Mouse (Mus musculus) hindbrain, postnatal 0 days (tissue): ENCODE measurements around the gene Pim1. TPM values are rescaled to one million over a fixed set of nuclear protein-coding genes. Genes with fewer than 3 reads are reported as not detected.

Experiments
- ATAC-seq: fragments of 200-750 bp; cut with Nextera tagmentation; 2 replicates; pipeline ENCODE4 v1.8.0; 2017; ENCODE audit warnings: mild to moderate bottlenecking, moderate TSS enrichment, moderate library complexity
- DNase-seq: peaks from one replicate; pipeline ENCODE4 v3.0.0-alpha.2; 2015; ENCODE audit warnings: low spot score
- H3K27ac ChIP-seq: fragments of 300-500 bp; sonication (generic); 2 replicates; pipeline ENCODE4 v1.5.1; 2014; ENCODE audit warnings: mild to moderate bottlenecking
- H3K27me3 ChIP-seq: fragments of 300-500 bp; sonication (generic); 2 replicates; pipeline ENCODE4 v1.6.1; 2014; ENCODE audit warnings: low read length, mixed read lengths; ENCODE audit not compliant: insufficient read depth
- H3K36me3 ChIP-seq: fragments of 300-500 bp; sonication (generic); 2 replicates; pipeline ENCODE4 v1.6.1; 2014; ENCODE audit warnings: low read length, mixed read lengths; ENCODE audit not compliant: insufficient read depth
- H3K4me1 ChIP-seq: fragments of 300-500 bp; sonication (generic); 2 replicates; pipeline ENCODE4 v1.6.1; 2014; ENCODE audit warnings: antibody characterized with exemption, low read length, mixed read lengths; ENCODE audit not compliant: insufficient read depth
- H3K4me2 ChIP-seq: fragments of 300-500 bp; sonication (generic); 2 replicates; pipeline ENCODE4 v1.6.1; 2014; ENCODE audit warnings: low read depth, mild to moderate bottlenecking, low read length, moderate library complexity, mixed read lengths
- H3K4me3 ChIP-seq: fragments of 300-500 bp; sonication (generic); 2 replicates; pipeline ENCODE4 v1.5.1; 2014; ENCODE audit warnings: low read length
- H3K9ac ChIP-seq: fragments of 300-500 bp; sonication (generic); replicated peaks from 2 replicates; pipeline ENCODE4 v1.6.1; 2014; ENCODE audit warnings: mild to moderate bottlenecking, low read length, moderate library complexity, mixed read lengths
- H3K9me3 ChIP-seq: fragments of 300-500 bp; sonication (generic); 2 replicates; pipeline ENCODE4 v1.6.1; 2016; ENCODE audit warnings: low read length, mixed read lengths
- CTCF ChIP-seq: IDR thresholded peaks from 2 replicates; pipeline ENCODE4 v1.5.1; 2016; ENCODE audit warnings: antibody characterized with exemption, control low read depth, low read depth
- WGBS: fragments of 180-500 bp; shearing (Covaris S2); extraction: QIAGEN DNeasy Blood & Tissue Kit; methylation state at CpG from one replicate; pipeline ENCODE4 v1.1.7; 2014; 5-methylcytosine and 5-hydroxymethylcytosine counted together
- polyA plus RNA-seq: library from polyadenylated mRNA; unstranded; fragments of >200 nt; fragmentation: Nextera tagmentation; extraction: Ambion mirVana; gene quantifications from 2 replicates; pipeline ENCODE4 v1.2.1, GENCODE M21; 2015
- total RNA-seq: library from RNA; depleted of rRNA; stranded (reverse); fragments of >200 nt; gene quantifications from 2 replicates; pipeline ENCODE4 v1.2.3, GENCODE M21; 2014

The Pim1 gene
- total and polyA plus RNA-seq, 2 experiments from 2014 or later: 16.8 to 18.9 TPM

DNA sequence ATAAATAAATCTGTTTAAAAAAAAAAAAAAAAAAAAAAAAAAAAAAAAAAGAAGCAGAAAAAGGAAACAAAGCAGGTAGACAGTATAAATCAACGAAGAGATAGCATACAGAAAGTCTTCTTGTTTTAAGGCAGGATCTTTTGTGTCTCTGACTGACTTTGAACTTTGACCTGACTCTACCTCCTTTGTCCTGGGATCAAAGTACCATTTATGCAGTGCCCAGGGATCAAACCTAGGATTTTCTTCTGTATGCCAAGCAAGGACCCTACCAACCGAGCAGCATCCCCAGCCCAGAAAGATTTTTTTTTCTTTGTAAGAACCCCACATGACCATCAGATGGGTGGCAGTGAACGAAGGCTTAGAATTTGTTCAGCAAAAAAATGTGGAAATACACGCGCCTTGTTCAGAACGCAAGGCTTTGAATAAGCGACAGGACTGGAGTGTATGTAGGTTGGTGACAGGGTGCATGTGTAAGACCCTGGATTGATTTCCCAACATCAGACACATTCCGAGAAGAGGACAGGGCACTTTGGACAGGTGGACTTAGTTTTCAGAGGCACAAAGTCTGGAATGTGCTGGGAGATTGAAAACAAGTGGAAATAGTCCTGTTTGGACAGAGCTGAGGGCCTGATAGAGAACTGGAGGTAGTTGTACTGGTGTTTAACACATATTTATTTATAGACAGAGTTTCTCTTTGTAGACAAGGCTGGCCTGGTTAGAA, 2.1 kb upstream of the Pim1 start:
- Histone ChIP-seq H3K27ac (no peak overlapping the region), H3K27me3 (no peaks in the 10 kb centered on the region), H3K4me1 (peaks cover 3% of the 10 kb centered on the region; the same call in 1 of the 2 replicates), H3K4me3 (no peak overlapping the region), H3K9ac (no peak overlapping the region), H3K4me2 (no peak overlapping the region), H3K36me3 (no peaks in the 10 kb centered on the region), H3K9me3 (no peaks in the 10 kb centered on the region)
- WGBS: 83% methylated on average over 8 of the region's 8 CpGs
- DNase-seq (no peak), ATAC-seq (no peak)
- TF ChIP-seq CTCF: no peak

GRCm38 (mm10) chr17:29488978-29489970, 1.3 kb upstream of the Pim1 start:
- ATAC-seq: no peak
- H3K4me2 ChIP-seq: peak overlapping the region; percentile 84
- no peak for TF ChIP-seq CTCF

DNA sequence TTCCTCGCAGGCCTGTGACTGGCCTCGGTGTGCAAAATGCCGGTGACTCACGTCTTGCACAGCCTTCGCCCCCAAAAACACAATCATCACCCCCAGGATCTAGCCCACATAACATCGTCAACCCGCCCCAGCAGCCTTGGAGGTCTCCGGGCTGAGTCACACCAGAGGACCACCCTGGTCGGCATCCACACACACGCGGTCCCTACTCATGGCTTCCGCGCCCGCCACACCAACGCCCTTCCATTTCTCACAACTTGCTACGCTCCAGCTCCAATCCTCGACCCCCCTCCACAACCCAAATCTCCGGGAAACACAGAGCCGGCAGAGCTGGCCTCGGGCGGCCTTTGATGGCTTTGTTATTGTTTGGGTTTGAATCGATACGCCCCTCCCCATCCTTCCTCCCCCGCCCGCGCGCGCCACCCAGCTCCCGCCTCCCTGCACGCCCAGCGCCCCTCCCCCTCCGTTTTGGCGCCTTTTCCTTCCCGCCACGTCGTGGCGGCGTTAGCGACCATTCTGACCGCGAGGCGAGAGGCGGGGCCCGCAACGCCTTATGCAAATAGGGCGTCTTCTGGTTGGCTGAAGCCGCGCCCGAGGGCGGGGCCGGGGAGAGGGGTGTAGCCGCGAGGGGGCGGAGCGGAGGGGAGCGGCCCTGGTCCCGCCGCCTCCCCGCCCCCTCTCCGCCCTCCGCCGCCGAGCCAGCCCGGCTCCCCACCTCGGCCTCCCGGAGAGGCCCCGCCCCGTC, 411 bp upstream of the Pim1 start:
- peaks cover 3% of the 10 kb centered on the region; the same call in 1 of the 2 replicates for H3K4me1 ChIP-seq
- peak overlapping the region; percentile 87 for H3K9ac ChIP-seq
- WGBS: under 1% methylated on average over 56 of the region's 68 CpGs
- ATAC-seq (peak; percentile 96), DNase-seq (peak; percentile 100)
- TF ChIP-seq CTCF: peak; percentile 30
- H3K9me3 ChIP-seq: no peaks in the 10 kb centered on the region
- H3K4me3 ChIP-seq: peak overlapping the region; percentile 87
- peaks cover 11% of the 10 kb centered on the region; the same call in 1 of the 2 replicates for H3K36me3 ChIP-seq
- peak overlapping the region; percentile 91 for H3K27ac ChIP-seq
- H3K27me3 ChIP-seq: no peaks in the 10 kb centered on the region
- peak overlapping the region; percentile 84 for H3K4me2 ChIP-seq

More at GRCm38 (mm10) chr17:29488978-29489970, 1.3 kb upstream of the Pim1 start:
- H3K9me3 ChIP-seq: no peaks in the 10 kb centered on the region
- peaks cover 6% of the 10 kb centered on the region; the same call in 1 of the 2 replicates for H3K36me3 ChIP-seq
- H3K27ac ChIP-seq: peak overlapping the region; percentile 91
- peak overlapping the region; percentile 87 for H3K4me3 ChIP-seq
- WGBS: 6% methylated on average over 30 of the region's 30 CpGs
- H3K9ac ChIP-seq: peak overlapping the region; percentile 87
- peak; percentile 70 for DNase-seq
- H3K27me3 ChIP-seq: no peaks in the 10 kb centered on the region
- H3K4me1 ChIP-seq: peaks cover 3% of the 10 kb centered on the region; the same call in 1 of the 2 replicates

DNA sequence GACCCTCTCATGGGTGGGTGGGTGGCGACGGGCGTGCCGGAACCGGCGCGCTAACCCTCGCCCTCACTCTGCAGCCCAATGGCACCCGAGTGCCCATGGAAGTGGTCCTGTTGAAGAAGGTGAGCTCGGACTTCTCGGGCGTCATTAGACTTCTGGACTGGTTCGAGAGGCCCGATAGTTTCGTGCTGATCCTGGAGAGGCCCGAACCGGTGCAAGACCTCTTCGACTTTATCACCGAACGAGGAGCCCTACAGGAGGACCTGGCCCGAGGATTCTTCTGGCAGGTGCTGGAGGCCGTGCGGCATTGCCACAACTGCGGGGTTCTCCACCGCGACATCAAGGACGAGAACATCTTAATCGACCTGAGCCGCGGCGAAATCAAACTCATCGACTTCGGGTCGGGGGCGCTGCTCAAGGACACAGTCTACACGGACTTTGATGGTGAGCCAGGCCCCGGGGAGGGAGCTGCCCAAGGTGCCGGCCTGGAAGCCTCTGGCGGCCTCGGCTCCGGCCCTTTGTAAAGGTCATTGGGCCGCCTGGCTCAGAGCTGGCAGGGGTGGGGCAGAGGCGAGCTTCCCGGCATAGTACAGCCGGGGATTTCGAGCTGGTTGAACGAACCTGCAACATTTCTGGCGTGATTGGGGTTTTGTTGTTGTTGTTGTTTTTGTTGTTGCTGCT, 1.2 kb downstream of the Pim1 start:
- under 1% methylated on average over 48 of the region's 48 CpGs for WGBS
- TF ChIP-seq CTCF: no peak
- H3K4me1 ChIP-seq: peaks cover 3% of the 10 kb centered on the region; the same call in 1 of the 2 replicates
- H3K4me2 ChIP-seq: peak overlapping the region; percentile 84
- H3K9ac ChIP-seq: peak overlapping the region; percentile 87
- H3K9me3 ChIP-seq: no peaks in the 10 kb centered on the region
- DNase-seq: peak; percentile 46
- ATAC-seq: 0 out of 2 replicates have a peak, but pooled peaks have one; percentile 0
- peaks cover 11% of the 10 kb centered on the region; the same call in 1 of the 2 replicates for H3K36me3 ChIP-seq
- H3K4me3 ChIP-seq: peak overlapping the region; percentile 87
- peak overlapping the region; percentile 91 for H3K27ac ChIP-seq
- H3K27me3 ChIP-seq: no peaks in the 10 kb centered on the region

DNA sequence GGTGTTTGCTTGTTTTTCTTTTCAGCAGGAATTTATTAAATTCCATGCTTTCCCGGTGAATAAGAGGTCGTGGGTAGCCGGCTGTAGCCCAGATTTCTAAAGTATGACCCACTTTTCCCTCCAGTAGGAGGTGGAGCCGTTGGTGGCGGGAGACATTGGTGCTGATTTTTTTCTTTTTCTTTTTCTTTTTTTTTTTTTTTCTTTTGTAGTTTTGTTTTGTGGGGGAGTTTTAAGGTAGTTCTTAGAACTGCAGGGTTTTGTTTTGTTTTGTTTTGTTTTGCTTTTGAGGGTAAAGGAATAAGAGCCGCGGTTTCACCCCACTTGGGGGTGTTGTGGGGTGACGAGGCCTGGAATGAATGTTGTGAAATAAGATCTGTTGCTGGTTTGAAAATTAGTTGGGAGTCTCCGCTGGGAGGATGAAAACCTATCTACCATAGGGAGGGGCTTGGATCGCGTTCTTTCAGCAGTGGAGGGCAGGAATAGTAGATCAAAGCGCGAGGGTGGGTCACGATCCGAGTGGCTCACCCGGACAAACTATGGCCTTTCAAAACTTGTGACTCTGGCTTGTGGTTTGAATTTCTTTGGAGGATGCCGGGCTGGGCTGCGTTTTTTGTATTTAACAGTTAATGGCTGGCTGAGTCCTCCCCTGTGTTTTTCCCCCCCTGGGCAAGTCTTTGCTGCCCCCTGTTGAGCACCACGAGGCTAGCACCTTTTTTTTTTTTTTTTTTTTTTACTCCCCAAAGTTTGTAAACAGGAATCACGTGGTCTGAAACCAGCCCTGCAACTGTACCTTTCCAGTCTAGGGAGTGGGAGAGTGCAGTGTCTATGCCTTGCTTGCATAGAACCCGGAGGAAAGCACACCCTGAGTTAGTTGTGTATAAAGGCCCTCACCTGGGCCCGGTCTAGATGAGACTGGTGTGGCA, 2.0 kb downstream of the Pim1 start:
- peak overlapping the region; percentile 91; the same call in 1 of the 2 replicates for H3K27ac ChIP-seq
- no peak for ATAC-seq
- H3K36me3 ChIP-seq: peaks cover 11% of the 10 kb centered on the region; the same call in 1 of the 2 replicates
- peaks cover 3% of the 10 kb centered on the region; the same call in 1 of the 2 replicates for H3K4me1 ChIP-seq
- H3K9ac ChIP-seq: peak overlapping the region; percentile 87
- no peaks in the 10 kb centered on the region for H3K9me3 ChIP-seq
- peak overlapping the region; percentile 84 for H3K4me2 ChIP-seq
- peak; percentile 60 for DNase-seq
- 2% methylated on average over 22 of the region's 22 CpGs for WGBS
- TF ChIP-seq CTCF: peak; percentile 72
- H3K4me3 ChIP-seq: peak overlapping the region; percentile 87
- no peaks in the 10 kb centered on the region for H3K27me3 ChIP-seq
